Mouse (Mus musculus): ENCODE measurements around the gene Psme2b. TPM values are rescaled to one million over a fixed set of nuclear protein-coding genes. Genes with fewer than 3 reads are reported as not detected.
"Not testable (repeated sequence)": the region's sequence is repeated elsewhere in the genome, so short reads cannot be mapped to it uniquely, and the experiment has no call there.

The Psme2b gene
- polyA plus RNA-seq, 1 experiment from 2014 or later = 3.5 TPM

DNA sequence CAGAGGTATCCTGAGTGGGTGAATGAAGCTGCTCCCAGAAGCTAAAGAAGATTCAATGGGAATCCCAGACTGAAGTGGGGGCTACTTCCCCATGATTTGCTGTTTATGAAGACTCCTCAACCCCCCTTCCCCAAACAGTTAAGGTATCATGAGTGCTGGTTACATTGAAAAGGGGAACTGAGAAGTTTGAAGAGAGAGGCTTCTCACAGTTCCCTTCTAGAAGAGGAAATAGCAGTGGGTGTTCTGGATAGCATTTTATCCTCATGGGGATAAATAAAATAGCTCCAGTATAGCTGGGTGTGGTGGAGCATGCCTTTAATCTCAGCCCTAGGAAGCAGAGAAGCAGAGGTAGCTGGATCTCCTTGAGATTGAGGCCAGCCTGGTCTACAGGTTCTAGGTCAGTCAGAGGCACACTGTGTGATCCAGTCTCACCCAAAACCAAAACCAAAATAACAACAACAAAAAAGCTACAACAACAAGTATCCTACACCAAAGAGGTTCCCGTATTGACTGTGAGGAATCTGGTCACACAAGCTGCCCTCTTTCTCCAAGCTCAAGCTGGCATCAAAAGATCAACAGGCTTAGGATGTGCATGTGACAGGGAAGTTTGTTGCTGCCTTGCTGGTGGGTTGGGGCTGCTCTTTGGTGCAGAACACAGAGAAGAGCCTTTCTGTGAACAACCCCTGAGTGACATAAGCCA lies 32.4 kb upstream of the Psme2b start, which contains the start of gene Olfr56:
Gene Olfr56 (plus strand): TSS at position 650 of the 700 bp plus-strand sequence.
- not testable (repeated sequence) for H3K36me3 ChIP-seq (ENCODE audit: control insufficient read depth, insufficient read depth, low read length); H3K4me1 ChIP-seq (replicated peaks; ENCODE audit: control insufficient read depth, insufficient read depth, low read length); H3K4me2 ChIP-seq (ENCODE audit: low read depth, low read length); H3K9me3 ChIP-seq (ENCODE audit: control insufficient read depth, low read length); ATAC-seq (ENCODE audit: low read depth); H3K9ac ChIP-seq (ENCODE audit: low read length); H3K27ac ChIP-seq (ENCODE audit: low read length); H3K27me3 ChIP-seq (ENCODE audit: control insufficient read depth, insufficient read depth, low read depth, low read length); H3K4me3 ChIP-seq (ENCODE audit: low read length)
- no CpG with 5 or more reads among the region's 1 CpGs for whole genome bisulfite sequencing

DNA sequence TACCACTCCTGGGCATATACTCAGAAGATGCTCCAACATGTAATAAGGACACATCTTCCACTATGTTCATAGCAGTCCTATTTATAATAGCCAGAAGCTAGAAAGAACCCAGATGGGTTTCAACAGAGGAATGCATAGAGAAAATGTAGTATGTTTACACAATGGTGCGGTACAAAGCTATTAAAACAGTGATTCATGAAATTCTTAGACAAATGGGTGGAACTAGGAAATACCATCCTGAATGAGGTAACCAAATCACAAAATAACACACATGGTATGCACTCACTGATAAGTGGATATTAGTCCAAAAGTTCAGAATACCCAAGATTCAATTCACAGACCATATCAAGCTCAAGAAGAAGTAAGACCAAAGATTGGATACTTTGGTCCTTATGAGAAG lies 28.7 kb upstream of the Psme2b start:
- not testable (repeated sequence) for H3K4me2 ChIP-seq (ENCODE audit: low read depth, low read length); H3K9ac ChIP-seq (ENCODE audit: low read length); H3K4me1 ChIP-seq (replicated peaks; ENCODE audit: control insufficient read depth, insufficient read depth, low read length); H3K36me3 ChIP-seq (ENCODE audit: control insufficient read depth, insufficient read depth, low read length); ATAC-seq (ENCODE audit: low read depth); H3K4me3 ChIP-seq (ENCODE audit: low read length); H3K27ac ChIP-seq (ENCODE audit: low read length); H3K9me3 ChIP-seq (ENCODE audit: control insufficient read depth, low read length); H3K27me3 ChIP-seq (ENCODE audit: control insufficient read depth, insufficient read depth, low read depth, low read length)
- no CpG with 5 or more reads among the region's 1 CpGs for WGBS

DNA sequence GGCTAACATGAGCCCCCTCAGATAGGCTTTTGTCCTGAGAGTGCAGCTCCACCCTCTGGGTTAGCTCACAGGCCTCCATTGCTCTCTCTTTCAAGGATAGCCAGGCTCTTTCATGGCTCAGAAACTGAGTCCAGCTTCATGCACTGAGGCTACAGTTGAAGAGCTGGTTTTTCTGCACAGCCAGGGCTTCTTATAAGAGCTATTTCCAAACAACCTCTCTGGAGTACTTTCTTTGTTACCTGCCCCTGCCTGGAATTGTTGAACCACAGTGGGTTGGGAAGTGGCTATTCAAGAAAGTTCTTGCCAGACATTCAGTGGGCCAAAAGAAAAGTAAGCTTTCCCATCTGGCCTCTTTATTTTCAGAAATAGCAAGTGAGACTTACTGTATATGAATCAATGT lies 6.7 kb downstream of the Psme2b start:
- peak; percentile 84 for ATAC-seq (ENCODE audit: low read depth)
- H3K27ac ChIP-seq (ENCODE audit: low read length) = peak overlapping the region; percentile 73
- not testable (repeated sequence) for H3K4me2 ChIP-seq (ENCODE audit: low read depth, low read length)

DNA sequence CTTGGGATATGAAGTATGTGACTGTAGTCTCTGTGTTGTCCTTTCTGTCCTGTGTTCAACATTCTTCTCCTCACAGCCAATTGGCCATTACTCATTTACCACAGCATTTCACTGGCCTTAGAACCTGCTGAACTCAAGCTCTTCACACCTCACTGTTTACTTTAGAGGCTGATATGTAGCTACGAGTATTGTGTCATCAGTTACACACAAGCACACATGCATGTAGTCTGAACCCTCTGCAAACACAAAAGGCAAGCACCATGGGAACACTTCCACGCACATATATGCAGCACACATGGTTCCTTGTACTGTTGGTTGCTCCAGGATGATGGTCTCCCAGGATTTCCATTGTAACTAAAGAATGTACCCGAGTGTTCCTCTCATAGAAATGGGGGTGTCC lies 10.7 kb downstream of the Psme2b start:
- not testable (repeated sequence) for ATAC-seq (ENCODE audit: low read depth)
- no CpG with 5 or more reads among the region's 3 CpGs for WGBS

More for the DNA sequence above, 6.7 kb downstream of the Psme2b start:
- not testable (repeated sequence) for H3K36me3 ChIP-seq (ENCODE audit: control insufficient read depth, insufficient read depth, low read length); H3K9me3 ChIP-seq (ENCODE audit: control insufficient read depth, low read length); H3K9ac ChIP-seq (ENCODE audit: low read length); H3K4me3 ChIP-seq (ENCODE audit: low read length); H3K4me1 ChIP-seq (replicated peaks; ENCODE audit: control insufficient read depth, insufficient read depth, low read length); H3K27me3 ChIP-seq (ENCODE audit: control insufficient read depth, insufficient read depth, low read depth, low read length)

DNA sequence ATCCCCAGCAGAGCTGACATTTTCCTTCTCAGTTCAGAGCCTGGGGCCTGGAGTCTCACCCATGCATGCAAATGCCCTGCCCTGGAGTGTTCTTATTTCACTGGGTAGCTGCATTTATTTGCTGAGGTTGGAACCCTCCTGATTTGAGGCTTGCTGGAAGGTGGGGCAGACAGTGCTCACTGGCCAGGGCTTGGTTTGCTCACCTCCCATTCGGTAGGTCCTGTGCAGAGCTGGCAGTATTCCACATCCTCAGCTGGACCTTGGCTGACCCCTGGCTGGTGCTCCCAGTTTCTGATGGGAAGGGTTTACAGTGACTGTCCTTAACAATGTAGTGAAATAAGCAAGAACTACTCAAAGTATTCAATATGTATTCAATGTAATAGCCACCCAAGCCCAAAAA lies 12.1 kb downstream of the Psme2b start:
- WGBS = 0% methylated on average over 1 of the region's 1 CpGs
- not testable (repeated sequence) for H3K9ac ChIP-seq (ENCODE audit: low read length); H3K4me3 ChIP-seq (ENCODE audit: low read length); H3K27me3 ChIP-seq (ENCODE audit: control insufficient read depth, insufficient read depth, low read depth, low read length); H3K27ac ChIP-seq (ENCODE audit: low read length); H3K9me3 ChIP-seq (ENCODE audit: control insufficient read depth, low read length); H3K4me1 ChIP-seq (replicated peaks; ENCODE audit: control insufficient read depth, insufficient read depth, low read length); H3K4me2 ChIP-seq (ENCODE audit: low read depth, low read length); H3K36me3 ChIP-seq (ENCODE audit: control insufficient read depth, insufficient read depth, low read length)
- peak; percentile 52; the same call in 1 of the 2 replicates for ATAC-seq (ENCODE audit: low read depth)

More for the DNA sequence above, 10.7 kb downstream of the Psme2b start:
- H3K36me3 ChIP-seq (ENCODE audit: control insufficient read depth, insufficient read depth, low read length); H3K4me3 ChIP-seq (ENCODE audit: low read length); H3K27me3 ChIP-seq (ENCODE audit: control insufficient read depth, insufficient read depth, low read depth, low read length); H3K4me2 ChIP-seq (ENCODE audit: low read depth, low read length); H3K9me3 ChIP-seq (ENCODE audit: control insufficient read depth, low read length); H3K27ac ChIP-seq (ENCODE audit: low read length); H3K4me1 ChIP-seq (replicated peaks; ENCODE audit: control insufficient read depth, insufficient read depth, low read length); H3K9ac ChIP-seq (ENCODE audit: low read length): not testable (repeated sequence)

DNA sequence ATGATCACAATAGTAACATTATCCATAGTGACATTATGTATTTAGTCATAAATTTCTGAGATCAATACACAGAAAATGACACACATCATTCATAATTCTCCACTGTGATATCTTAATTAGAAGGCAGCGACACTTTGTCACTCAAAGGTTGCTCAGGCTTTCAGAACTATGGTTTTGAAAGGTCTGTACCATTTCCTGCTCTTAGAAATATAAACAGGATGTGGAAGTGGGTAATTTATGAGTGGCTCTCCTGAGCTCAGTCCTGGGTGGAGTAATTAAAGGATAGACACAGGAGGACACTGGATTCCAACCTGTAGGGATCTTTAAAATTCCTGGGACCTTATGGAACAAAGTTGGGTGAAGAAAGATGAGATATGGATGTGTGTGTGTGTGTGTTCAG lies 12.6 kb downstream of the Psme2b start:
- H3K4me3 ChIP-seq (ENCODE audit: low read length); H3K27me3 ChIP-seq (ENCODE audit: control insufficient read depth, insufficient read depth, low read depth, low read length); H3K4me1 ChIP-seq (replicated peaks; ENCODE audit: control insufficient read depth, insufficient read depth, low read length); H3K9me3 ChIP-seq (ENCODE audit: control insufficient read depth, low read length); H3K9ac ChIP-seq (ENCODE audit: low read length); H3K36me3 ChIP-seq (ENCODE audit: control insufficient read depth, insufficient read depth, low read length); ATAC-seq (ENCODE audit: low read depth); H3K4me2 ChIP-seq (ENCODE audit: low read depth, low read length); H3K27ac ChIP-seq (ENCODE audit: low read length): not testable (repeated sequence)
- WGBS = 47% methylated on average over 1 of the region's 1 CpGs

DNA sequence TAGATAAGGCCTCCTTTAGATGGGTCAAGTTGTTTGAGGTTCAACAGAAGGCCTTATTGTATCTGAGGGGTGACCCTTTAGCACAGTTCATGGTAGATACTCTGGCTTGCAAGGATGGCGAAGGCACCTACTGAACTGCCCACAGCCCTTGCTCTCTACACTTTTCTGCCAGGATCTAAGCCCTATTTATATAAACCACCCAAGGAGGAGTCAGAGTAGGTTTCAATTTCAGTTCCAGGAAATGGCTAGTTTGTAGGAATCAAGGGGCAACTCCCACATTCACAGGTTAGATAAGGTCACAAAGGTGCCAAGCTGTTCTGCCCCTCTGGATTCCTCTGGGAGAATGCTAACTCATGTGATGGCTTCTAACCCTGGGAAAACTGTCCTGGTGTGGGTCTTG lies 17.9 kb downstream of the Psme2b start:
- H3K27me3 ChIP-seq (ENCODE audit: control insufficient read depth, insufficient read depth, low read depth, low read length); H3K27ac ChIP-seq (ENCODE audit: low read length); ATAC-seq (ENCODE audit: low read depth); H3K9me3 ChIP-seq (ENCODE audit: control insufficient read depth, low read length); H3K4me3 ChIP-seq (ENCODE audit: low read length); H3K36me3 ChIP-seq (ENCODE audit: control insufficient read depth, insufficient read depth, low read length); H3K9ac ChIP-seq (ENCODE audit: low read length); H3K4me1 ChIP-seq (replicated peaks; ENCODE audit: control insufficient read depth, insufficient read depth, low read length); H3K4me2 ChIP-seq (ENCODE audit: low read depth, low read length): not testable (repeated sequence)
- 69% methylated on average over 1 of the region's 1 CpGs for WGBS

DNA sequence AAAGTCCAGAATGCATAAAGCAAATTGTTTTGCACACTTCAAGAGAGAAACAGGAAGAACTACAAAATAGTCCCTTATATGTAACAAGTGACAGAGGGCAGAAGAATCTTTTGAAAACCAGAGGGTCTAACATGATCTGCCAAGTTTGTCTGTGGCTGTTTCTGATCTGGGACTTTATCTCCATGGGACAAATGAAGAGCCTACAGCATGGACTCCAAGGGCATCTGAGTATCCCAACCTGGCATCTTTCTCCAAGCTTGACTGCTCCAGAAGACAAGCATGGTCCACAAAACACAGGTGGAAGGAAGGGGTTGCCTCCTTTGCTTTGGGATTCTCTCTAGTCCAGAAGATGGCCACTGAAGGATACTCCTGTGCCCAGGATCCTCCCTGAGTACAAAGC lies 19.6 kb downstream of the Psme2b start:
- H3K4me1 ChIP-seq (replicated peaks; ENCODE audit: control insufficient read depth, insufficient read depth, low read length); ATAC-seq (ENCODE audit: low read depth); H3K4me2 ChIP-seq (ENCODE audit: low read depth, low read length); H3K27ac ChIP-seq (ENCODE audit: low read length); H3K9me3 ChIP-seq (ENCODE audit: control insufficient read depth, low read length); H3K4me3 ChIP-seq (ENCODE audit: low read length); H3K36me3 ChIP-seq (ENCODE audit: control insufficient read depth, insufficient read depth, low read length); H3K9ac ChIP-seq (ENCODE audit: low read length); H3K27me3 ChIP-seq (ENCODE audit: control insufficient read depth, insufficient read depth, low read depth, low read length): not testable (repeated sequence)

DNA sequence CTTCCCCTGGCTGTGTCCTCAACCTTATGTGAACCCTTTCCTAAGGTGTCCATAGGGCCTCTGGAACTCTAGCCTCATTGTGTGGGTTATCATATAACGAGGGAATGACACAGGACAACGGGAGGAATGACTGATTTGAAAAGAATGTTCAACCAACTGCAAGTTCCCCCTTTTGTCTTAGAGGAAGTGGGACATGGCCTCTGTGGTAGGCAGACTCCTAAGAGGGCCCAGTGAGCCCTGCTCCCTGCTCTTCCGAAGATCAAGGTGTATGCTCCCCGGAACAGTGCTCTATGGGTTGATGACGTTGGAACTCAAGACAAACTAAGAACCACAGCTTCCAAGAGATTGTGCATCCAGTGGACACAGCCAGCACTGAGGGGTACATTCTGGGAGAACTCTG lies 22.2 kb downstream of the Psme2b start:
- ATAC-seq (ENCODE audit: low read depth); H3K9ac ChIP-seq (ENCODE audit: low read length); H3K27ac ChIP-seq (ENCODE audit: low read length); H3K36me3 ChIP-seq (ENCODE audit: control insufficient read depth, insufficient read depth, low read length); H3K9me3 ChIP-seq (ENCODE audit: control insufficient read depth, low read length); H3K4me2 ChIP-seq (ENCODE audit: low read depth, low read length); H3K4me3 ChIP-seq (ENCODE audit: low read length); H3K27me3 ChIP-seq (ENCODE audit: control insufficient read depth, insufficient read depth, low read depth, low read length); H3K4me1 ChIP-seq (replicated peaks; ENCODE audit: control insufficient read depth, insufficient read depth, low read length): not testable (repeated sequence)
- WGBS = 75% methylated on average over 5 of the region's 5 CpGs

DNA sequence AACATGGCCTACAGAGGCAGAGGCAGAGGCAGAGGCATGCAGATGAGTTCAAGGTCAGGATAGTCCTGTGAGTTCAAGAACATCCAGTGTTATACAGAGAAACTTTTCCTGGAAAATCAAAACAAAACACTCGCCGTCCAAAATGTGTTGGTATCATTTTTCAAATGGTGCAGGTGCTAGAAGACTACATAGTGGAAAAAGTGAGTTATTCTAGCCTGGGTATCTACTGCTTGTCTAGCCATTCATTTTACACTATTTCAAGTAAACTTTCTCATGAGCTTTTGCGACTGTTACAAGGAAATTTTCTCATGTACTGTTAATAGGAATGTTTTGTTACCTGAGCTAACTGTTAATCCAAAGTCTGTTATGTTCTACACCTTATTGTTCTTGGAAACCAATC lies 27.6 kb downstream of the Psme2b start:
- Histone ChIP-seq H3K27me3 (ENCODE audit: control insufficient read depth, insufficient read depth, low read depth, low read length) (no peaks in the 10 kb centered on the region), H3K4me2 (ENCODE audit: low read depth, low read length) (no peak overlapping the region), H3K4me3 (ENCODE audit: low read length) (no peak overlapping the region), H3K4me1 (replicated peaks; ENCODE audit: control insufficient read depth, insufficient read depth, low read length) (no peaks in the 10 kb centered on the region), H3K9ac (ENCODE audit: low read length) (no peak overlapping the region), H3K27ac (ENCODE audit: low read length) (no peak overlapping the region), H3K9me3 (ENCODE audit: control insufficient read depth, low read length) (no peaks in the 10 kb centered on the region), H3K36me3 (ENCODE audit: control insufficient read depth, insufficient read depth, low read length) (no peaks in the 10 kb centered on the region)
- WGBS = 62% methylated on average over 3 of the region's 3 CpGs
- no peak for ATAC-seq (ENCODE audit: low read depth)

All from lung, embryonic 16.5 days (tissue).